Mouse (Mus musculus) lung, adult 2 months (tissue): Measurements from ENCODE around the gene Lpar1. TPM values are rescaled to one million over a fixed set of nuclear protein-coding genes. Genes with fewer than 3 reads are reported as not detected.
"Not testable (repeated sequence)": the region's sequence is repeated elsewhere in the genome, so short reads cannot be mapped to it uniquely, and the experiment has no call there.

Source experiments
- DNase-seq: peaks from one replicate; pipeline ENCODE4 v3.0.0; 2022
- H3K4me1 ChIP-seq: fragments of 200-500 bp; 2 replicates; pipeline ENCODE4 v1.6.1; 2011; ENCODE audit warnings: low read length; ENCODE audit not compliant: control insufficient read depth, insufficient read depth
- H3K4me3 ChIP-seq: fragments of 200-500 bp; replicated peaks from 2 replicates; pipeline ENCODE3; 2011; ENCODE audit warnings: low read depth, mild to moderate bottlenecking, control low read depth, low read length; ENCODE audit errors: extremely low read depth
- CTCF ChIP-seq: fragments of 200-500 bp; IDR thresholded peaks from 2 replicates; pipeline ENCODE4 v1.5.1; 2011; ENCODE audit warnings: mild to moderate bottlenecking, low read length, control low read depth; ENCODE audit not compliant: insufficient read depth
- POLR2A ChIP-seq: fragments of 200-500 bp; IDR thresholded peaks from 2 replicates; pipeline ENCODE4 v1.6.1; 2011; ENCODE audit warnings: low read depth, mild to moderate bottlenecking, control low read depth, low read length, borderline replicate concordance; ENCODE audit errors: extremely low read depth
- WGBS: fragments of 180-500 bp; shearing (Covaris S2); methylation state at CpG from one replicate; pipeline ENCODE4 v1.1.7; 2018; 5-methylcytosine and 5-hydroxymethylcytosine counted together
- polyA plus RNA-seq: library from polyadenylated mRNA; depleted of rRNA; stranded (reverse); fragments of >200 nt; gene quantifications from 2 replicates; pipeline ENCODE4 v1.2.3, GENCODE M21; 2012

The Lpar1 gene
- polyA plus RNA-seq, 1 experiment: 29.0 TPM

- peaks cover 2% of the 10 kb centered on the region; the same call in 1 of the 2 replicates for H3K4me1 ChIP-seq
- DNase-seq: no peak
- no peak overlapping the region for H3K4me3 ChIP-seq
- TF ChIP-seq CTCF: no peak
- no peak for TF ChIP-seq POLR2A
- 39% methylated on average over 11 of the region's 11 CpGs for WGBS
Observed at GRCm38 (mm10) chr4:58546441-58547272, 7.0 kb downstream of the Lpar1 start.

- no peak for DNase-seq
- WGBS: 25% methylated on average over 9 of the region's 9 CpGs
- Histone ChIP-seq H3K4me1 (peaks cover 2% of the 10 kb centered on the region; the same call in 1 of the 2 replicates), H3K4me3 (no peak overlapping the region)
- TF ChIP-seq POLR2A (no peak), CTCF (no peak)
Observed at GRCm38 (mm10) chr4:58545888-58546432, 7.7 kb downstream of the Lpar1 start.

GRCm38 (mm10) chr4:58543171-58543570, 10.5 kb downstream of the Lpar1 start:
- Histone ChIP-seq H3K4me3 (no peak overlapping the region), H3K4me1 (peaks cover 2% of the 10 kb centered on the region; the same call in 1 of the 2 replicates)
- no peak for DNase-seq
- WGBS: 77% methylated on average over 3 of the region's 3 CpGs
- TF ChIP-seq CTCF: no peak
- TF ChIP-seq POLR2A: no peak

- not testable (repeated sequence) for DNase-seq, H3K4me3 ChIP-seq, H3K4me1 ChIP-seq
- 89% methylated on average over 7 of the region's 7 CpGs for WGBS
Observed at GRCm38 (mm10) chr4:58542656-58543055, 11.0 kb downstream of the Lpar1 start.

- no peak for DNase-seq
- 82% methylated on average over 3 of the region's 3 CpGs for WGBS
- H3K4me3 ChIP-seq: no peak overlapping the region
- no peak for TF ChIP-seq POLR2A
- TF ChIP-seq CTCF: no peak
- H3K4me1 ChIP-seq: no peaks in the 10 kb centered on the region
Observed at GRCm38 (mm10) chr4:58540841-58541240, 12.9 kb downstream of the Lpar1 start.

- H3K4me1 ChIP-seq: no peaks in the 10 kb centered on the region
- no peak overlapping the region for H3K4me3 ChIP-seq
- DNase-seq: no peak
- no peak for TF ChIP-seq CTCF
- TF ChIP-seq POLR2A: no peak
- WGBS: 75% methylated on average over 8 of the region's 8 CpGs
Observed at GRCm38 (mm10) chr4:58540385-58540784, 13.3 kb downstream of the Lpar1 start.

GRCm38 (mm10) chr4:58538696-58539095, 15.0 kb downstream of the Lpar1 start:
- DNase-seq: no peak
- Histone ChIP-seq H3K4me3 (no peak overlapping the region), H3K4me1 (no peaks in the 10 kb centered on the region)
- WGBS: 87% methylated on average over 3 of the region's 3 CpGs
- TF ChIP-seq POLR2A: no peak
- no peak for TF ChIP-seq CTCF

GRCm38 (mm10) chr4:58535754-58536153, 17.9 kb downstream of the Lpar1 start:
- 62% methylated on average over 6 of the region's 6 CpGs for WGBS
- DNase-seq: no peak
- TF ChIP-seq POLR2A (no peak), CTCF (no peak)
- Histone ChIP-seq H3K4me1 (no peaks in the 10 kb centered on the region), H3K4me3 (no peak overlapping the region)

GRCm38 (mm10) chr4:58534726-58535350, 18.9 kb downstream of the Lpar1 start:
- WGBS: 65% methylated on average over 15 of the region's 15 CpGs

GRCm38 (mm10) chr4:58534141-58534571, 19.5 kb downstream of the Lpar1 start:
- H3K4me1 ChIP-seq: no peaks in the 10 kb centered on the region
- no peak overlapping the region for H3K4me3 ChIP-seq
- TF ChIP-seq POLR2A: no peak
- no peak for TF ChIP-seq CTCF
- no peak for DNase-seq
- WGBS: 46% methylated on average over 13 of the region's 13 CpGs

More at GRCm38 (mm10) chr4:58534726-58535350, 18.9 kb downstream of the Lpar1 start:
- no peak for TF ChIP-seq POLR2A
- no peak for TF ChIP-seq CTCF
- no peak overlapping the region for H3K4me3 ChIP-seq
- no peaks in the 10 kb centered on the region for H3K4me1 ChIP-seq
- no peak for DNase-seq
